Mouse (Mus musculus) frontal cortex, postnatal 14 days (tissue): ENCODE measurements around the gene Ppara.

Experiments used
- DNase-seq, 2 experiments: peaks; one replicate each; pipeline ENCODE4 v3.0.0; 2022; ENCODE audit warnings: low spot score in 2 of 2

The Ppara gene

GRCm38 (mm10) chr15:85728224-85728623 lies 6.6 kb upstream of the Ppara start:
- no peak for DNase-seq

GRCm38 (mm10) chr15:85729256-85729655 lies 5.5 kb upstream of the Ppara start:
- no peak for DNase-seq

- DNase-seq: no peak
These were observed 4.8 kb upstream of the Ppara start for GRCm38 (mm10) chr15:85730027-85730426.

GRCm38 (mm10) chr15:85731885-85732603 lies 2.7 kb upstream of the Ppara start:
- DNase-seq: no peak

- no peak for DNase-seq
These were observed 2.2 kb upstream of the Ppara start for GRCm38 (mm10) chr15:85732604-85732968.

GRCm38 (mm10) chr15:85733686-85734085 lies 1.1 kb upstream of the Ppara start:
- DNase-seq: no peak

GRCm38 (mm10) chr15:85734148-85734547 lies 635 bp upstream of the Ppara start:
- no peak for DNase-seq

GRCm38 (mm10) chr15:85735063-85735835 lies 466 bp downstream of the Ppara start:
- peak; percentile 66 to 77 for DNase-seq

GRCm38 (mm10) chr15:85735836-85736190 lies 1.0 kb downstream of the Ppara start:
- no peak for DNase-seq

- DNase-seq: no peak
These were observed 1.7 kb downstream of the Ppara start for GRCm38 (mm10) chr15:85736506-85736905.

- DNase-seq: no peak
These were observed 3.6 kb downstream of the Ppara start for GRCm38 (mm10) chr15:85738416-85738815.

- no peak for DNase-seq
These were observed 4.2 kb downstream of the Ppara start for GRCm38 (mm10) chr15:85738939-85739338.

- DNase-seq: no peak
These were observed 7.8 kb downstream of the Ppara start for GRCm38 (mm10) chr15:85742608-85743007.

GRCm38 (mm10) chr15:85743946-85744345 lies 9.2 kb downstream of the Ppara start:
- DNase-seq: no peak

- no peak for DNase-seq
These were observed 11.4 kb downstream of the Ppara start for GRCm38 (mm10) chr15:85746178-85746577.

- DNase-seq: no peak
These were observed 11.9 kb downstream of the Ppara start for GRCm38 (mm10) chr15:85746671-85747070.

- DNase-seq: no peak
These were observed 13.2 kb downstream of the Ppara start for GRCm38 (mm10) chr15:85747951-85748350.

- no peak for DNase-seq
These were observed 13.7 kb downstream of the Ppara start for GRCm38 (mm10) chr15:85748466-85748865.

GRCm38 (mm10) chr15:85749141-85749540 lies 14.4 kb downstream of the Ppara start:
- no peak for DNase-seq

- no peak for DNase-seq
These were observed 15.3 kb downstream of the Ppara start for GRCm38 (mm10) chr15:85750115-85750514.

GRCm38 (mm10) chr15:85752655-85753054 lies 17.9 kb downstream of the Ppara start:
- DNase-seq: no peak

- no peak for DNase-seq
These were observed 19.4 kb downstream of the Ppara start for GRCm38 (mm10) chr15:85754033-85754650.

GRCm38 (mm10) chr15:85755214-85755613 lies 20.4 kb downstream of the Ppara start:
- no peak for DNase-seq
